Mouse (Mus musculus) cerebellum, adult 18-20 months (tissue): Measurements from ENCODE around the gene Capzb.

Experiments used
- DNase-seq, 2 experiments: peaks; one replicate each; pipeline ENCODE4 v3.0.0; 2021

Gene Capzb

DNA sequence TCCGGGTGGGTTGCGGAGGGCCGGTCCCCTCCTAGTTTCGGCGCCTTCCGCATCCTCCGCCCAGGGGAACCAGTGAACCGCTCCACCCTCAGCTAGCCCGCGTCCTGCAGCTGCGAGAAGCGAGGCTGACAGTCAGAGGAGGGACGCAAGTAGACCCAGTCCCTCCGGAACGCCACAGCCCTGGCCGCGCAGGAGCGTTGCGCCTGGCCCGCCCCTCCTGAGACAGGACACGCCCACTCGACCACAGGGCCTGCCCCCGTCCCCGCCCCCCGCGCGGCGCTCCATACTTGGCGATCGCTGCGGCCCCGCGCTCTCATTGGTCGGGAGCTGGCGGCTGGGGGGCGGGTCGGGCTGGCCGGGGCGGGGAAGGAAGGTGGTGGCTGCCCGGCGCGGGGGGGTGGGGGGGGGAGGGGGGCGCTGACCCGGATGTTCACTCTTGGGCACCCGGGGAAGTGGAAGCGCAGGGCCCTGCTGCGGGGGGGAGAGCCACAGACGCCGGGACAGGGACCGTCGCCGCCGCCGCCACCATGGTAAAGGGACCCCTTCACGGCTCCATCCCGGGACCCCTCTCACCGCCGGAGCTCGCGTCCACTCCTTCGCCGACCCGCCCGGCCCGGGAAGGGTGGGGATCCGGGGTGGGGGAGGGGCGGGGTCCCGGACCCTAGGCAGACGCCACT, at the start of gene Capzb:
Capzb (plus strand) TSS at position 401 of the 677 bp plus-strand sequence.
- peak; percentile 95 to 96 for DNase-seq

DNA sequence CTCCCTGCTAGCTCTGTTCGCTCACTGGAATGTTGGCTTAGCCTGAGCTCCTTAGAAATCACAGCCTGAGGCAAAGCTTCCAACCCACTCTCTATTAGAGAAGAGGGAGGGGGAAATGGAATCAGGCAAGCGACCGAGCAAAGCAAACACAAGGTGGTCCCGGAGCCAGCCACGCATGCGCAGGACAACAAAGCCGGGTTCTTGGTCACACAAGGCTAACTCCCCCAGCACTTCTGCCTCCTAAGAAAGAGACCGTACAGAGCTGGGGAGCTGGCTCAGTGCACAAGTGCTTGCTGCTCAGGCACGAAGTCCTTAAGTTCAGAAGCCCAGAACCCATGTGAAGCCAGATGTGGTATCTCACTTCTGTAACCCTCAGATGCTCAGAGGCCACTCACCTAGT, 49.7 kb upstream of the Capzb start:
- DNase-seq = no peak

DNA sequence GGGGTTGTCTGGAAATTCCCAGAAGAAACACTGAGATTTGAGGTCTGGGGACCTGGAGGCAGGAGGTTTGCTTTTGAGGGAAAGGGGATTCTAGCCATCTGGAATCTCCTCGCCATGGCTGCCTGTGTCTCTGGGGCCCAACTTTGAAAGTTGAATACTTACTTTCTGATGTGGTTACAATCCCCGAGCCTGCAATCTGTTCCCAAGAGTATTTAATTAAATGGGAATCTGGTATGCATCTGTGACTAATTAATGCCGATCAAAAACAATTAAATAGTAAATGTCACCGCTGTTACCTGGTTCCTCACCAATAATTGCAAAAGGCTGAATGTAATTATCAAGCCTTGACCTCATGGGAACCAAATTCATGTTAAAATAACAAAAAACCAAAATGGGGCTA, 48.1 kb upstream of the Capzb start:
- no peak for DNase-seq

DNA sequence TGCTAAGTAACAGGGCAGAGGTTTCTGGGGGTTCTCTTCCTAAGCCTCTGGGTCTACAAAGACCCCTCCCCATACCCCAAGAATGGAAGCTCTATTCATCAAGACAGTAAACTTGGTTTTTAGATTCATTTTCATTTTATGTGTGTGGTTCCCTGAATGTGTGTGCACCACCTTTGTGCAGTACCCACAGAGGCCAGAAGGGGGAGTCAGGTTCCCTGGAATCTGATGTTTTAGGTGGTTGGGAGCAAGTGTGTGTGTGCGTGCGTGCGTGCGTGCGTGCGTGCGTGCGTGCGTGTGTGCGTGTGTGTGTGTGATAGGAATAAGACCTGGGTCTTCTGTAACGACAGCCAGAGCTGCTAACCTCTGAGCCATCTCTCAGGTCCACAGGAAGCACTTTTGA, 47.5 kb upstream of the Capzb start:
- DNase-seq = no peak

DNA sequence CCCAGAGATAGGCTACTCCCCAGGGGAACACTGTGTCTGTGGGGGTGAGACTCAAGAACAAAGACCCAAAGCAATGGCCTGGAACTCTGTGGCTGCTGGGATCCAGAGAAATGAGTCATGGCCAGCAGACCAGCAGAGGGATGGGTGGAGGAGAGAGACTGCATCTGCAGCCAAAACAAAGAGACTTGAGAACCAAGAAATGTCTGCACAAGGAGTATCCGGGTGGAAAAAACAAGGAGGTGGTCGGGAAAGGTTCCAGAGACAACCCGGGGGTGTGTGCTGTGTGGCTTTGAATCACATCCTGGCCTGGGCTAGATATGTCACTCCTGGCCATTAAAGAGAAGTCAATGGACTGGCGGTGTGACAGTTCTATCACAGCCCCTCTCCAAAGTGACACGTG, 45.9 kb upstream of the Capzb start:
- no peak for DNase-seq

DNA sequence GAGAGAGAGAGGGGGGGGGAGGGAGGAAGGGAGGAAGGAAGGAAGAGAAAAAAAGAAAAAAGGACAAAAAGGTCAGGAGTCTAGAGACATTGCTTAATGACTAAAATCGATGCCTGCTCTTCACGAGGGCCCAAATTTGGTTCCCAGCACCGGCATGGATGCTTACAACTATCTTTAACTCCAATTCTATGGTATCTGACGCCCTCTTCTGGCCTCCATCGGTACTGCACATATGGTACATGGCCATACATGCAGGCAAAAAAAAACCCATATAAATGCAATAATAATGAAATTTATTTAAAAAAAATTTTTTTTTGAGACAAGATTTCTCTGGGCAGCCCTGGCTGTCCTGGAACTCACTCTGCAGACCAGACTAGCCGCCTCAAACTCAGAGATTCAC, 41.3 kb upstream of the Capzb start:
- no peak for DNase-seq

DNA sequence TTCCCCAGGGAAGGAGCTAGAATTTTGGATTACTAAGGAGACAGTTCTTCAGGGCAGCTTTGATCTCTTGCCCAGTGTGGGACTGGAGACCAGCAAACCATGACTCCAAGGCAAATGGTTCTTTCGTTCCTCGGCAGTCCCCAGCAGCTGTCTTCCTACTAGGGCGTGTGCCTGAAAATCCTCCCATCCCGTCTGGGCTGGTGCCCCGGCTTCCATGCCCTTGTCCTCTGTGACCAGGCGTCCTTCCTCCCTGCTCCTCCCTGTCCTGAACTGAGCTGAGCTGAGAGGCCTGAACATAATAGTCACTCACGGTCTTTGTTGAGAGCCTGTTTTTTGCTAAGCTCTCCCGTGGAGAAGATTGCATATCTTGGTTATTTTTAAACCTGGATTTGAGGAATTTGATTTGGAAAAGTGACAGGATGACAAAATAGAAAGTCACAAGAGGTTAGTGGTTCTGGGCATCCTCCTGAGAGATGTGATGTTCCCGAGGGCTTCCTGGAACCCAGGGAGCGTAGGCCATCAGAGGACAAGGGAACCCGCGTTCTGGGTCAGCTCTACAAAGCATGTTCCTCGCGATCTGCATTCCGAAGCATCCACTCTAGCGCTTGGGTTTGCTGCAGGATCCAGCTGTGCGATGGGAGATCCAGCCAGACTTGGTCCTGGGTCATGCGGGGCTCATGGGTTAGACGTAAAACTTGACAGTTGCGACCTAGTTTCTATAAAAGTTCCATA, 38.0 kb upstream of the Capzb start:
- DNase-seq = no peak

DNA sequence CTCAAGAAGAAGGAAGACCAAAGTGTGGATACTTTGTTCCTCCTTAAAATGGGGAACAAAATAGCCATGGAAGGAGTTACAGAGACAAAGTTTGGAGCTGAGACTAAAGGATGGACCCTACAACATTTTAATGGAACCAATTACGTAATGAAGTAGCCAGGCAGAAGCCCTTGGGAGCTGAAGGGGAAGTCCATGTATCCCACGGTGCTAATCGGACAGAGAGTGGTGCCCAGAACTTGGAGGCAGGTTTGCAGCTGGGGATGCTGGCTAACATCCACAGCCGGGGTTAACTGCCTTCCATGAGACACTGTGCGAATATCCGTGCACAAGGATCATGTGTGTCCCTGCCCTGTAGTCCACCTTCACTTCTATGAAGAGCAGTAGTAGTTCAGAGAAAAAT, 36.2 kb upstream of the Capzb start:
- no peak for DNase-seq

DNA sequence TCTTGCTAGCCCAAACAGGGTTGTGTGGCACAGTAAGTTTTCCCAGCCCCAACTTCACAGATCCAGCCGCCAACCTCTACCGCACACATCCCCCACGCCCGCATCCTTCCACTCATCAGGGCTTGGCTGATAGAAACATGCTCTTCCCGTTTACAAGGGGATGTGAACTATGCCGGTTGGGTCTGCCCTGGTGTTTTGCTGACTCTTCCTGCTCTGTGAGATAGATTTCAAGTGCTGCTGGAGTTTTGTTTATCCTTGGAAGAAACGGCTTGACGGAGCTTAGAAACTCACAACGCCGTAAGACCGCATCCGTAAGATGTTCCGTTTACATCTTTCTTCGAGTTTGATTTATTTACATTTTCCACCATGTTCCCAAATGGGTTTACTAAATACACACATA, 34.3 kb upstream of the Capzb start:
- DNase-seq = no peak

DNA sequence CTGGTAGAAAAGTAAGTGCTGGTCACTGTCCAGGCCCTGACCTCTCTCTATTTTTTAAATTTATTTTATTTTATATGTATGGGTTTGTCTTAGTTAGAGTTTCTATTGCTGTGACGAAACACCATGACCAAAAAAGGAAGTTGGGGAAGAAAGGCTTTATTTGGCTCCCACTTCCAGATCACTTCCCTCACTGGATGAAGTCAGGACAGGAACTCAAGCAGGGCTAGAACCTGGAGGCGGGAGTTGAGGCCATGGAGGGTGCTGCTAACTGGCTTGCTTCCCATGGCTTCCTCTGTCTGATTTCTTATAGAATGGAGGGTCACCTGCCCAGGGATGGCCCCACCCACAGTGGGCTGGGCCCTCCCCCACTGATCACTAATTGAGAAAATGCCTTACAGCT, 31.6 kb upstream of the Capzb start:
- no peak for DNase-seq

DNA sequence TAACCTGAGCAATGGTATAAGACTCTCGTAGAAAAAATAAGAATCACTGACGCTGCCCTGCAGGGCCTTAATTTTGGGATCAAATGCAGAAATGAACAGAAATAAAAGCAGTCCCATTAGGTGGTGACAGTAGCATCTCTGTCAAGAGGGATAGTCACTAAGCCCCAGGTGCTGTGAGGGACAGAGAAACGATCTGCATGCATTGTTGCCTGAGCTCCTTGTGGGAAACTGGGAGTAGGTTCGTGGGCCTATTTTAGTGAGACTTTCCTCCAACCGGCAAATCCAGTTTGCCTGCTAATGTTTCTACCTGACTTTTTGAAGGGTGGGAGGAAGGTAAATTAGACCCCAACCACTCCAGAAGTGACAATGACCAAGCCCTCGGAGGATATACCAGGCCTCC, 28.6 kb upstream of the Capzb start:
- no peak for DNase-seq

DNA sequence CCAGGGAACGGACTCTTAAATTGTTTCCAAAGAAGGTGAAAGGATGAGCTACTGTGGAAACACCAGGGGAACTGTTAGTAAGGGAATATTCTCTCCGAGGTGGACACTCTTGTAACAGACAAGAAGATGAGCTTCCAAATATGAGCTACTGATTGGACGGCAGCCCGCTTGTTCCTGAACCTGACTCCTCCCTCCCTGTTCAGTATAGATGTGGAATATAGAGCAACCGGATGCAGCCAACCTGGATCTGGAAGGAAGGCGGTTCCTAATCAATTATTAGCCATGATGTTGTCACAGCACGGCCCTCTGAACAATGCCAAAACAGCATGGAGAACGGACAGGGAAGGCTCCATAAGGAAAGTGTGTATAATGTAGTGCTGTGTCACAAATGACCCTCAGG, 27.4 kb upstream of the Capzb start:
- no peak for DNase-seq

DNA sequence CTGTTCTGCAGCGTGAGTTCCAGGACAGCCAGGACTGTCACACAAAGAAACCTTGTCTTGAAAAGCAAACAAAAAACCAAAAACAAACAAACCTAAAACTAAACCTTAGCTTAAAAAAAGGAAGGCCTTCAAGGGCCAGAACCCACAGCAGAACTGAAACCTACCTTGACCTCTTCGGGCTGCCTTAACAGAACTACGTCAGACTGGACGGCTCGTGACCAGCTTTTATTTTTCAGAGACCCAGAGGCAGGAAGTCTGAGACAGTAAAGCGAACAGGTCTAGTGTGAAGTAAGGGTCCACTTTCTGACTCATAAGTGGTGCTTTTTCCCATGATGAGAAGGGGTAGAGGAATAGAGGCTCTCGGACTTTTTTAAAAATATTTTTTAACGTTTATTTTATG, 26.5 kb upstream of the Capzb start:
- DNase-seq = no peak

DNA sequence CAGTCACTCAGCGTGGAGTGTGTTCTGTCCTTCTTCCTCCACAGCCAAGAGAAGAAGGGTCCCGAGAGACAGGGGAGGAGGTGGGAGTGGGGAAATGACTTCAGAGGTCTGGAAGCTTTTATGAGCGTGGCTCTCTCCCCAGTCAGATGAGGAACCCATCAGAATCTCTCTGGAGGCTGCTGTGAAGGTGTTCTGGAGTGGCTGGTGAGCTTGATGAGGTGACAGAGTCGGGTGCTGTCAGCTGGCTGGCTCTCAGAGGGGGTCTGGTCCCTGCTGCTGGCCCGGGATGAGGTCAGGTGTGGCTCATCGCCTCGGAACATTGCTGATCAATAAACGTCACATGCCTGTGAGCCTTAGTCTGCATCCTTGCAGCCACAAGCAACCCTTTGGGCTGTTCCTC, 25.6 kb upstream of the Capzb start:
- no peak for DNase-seq

DNA sequence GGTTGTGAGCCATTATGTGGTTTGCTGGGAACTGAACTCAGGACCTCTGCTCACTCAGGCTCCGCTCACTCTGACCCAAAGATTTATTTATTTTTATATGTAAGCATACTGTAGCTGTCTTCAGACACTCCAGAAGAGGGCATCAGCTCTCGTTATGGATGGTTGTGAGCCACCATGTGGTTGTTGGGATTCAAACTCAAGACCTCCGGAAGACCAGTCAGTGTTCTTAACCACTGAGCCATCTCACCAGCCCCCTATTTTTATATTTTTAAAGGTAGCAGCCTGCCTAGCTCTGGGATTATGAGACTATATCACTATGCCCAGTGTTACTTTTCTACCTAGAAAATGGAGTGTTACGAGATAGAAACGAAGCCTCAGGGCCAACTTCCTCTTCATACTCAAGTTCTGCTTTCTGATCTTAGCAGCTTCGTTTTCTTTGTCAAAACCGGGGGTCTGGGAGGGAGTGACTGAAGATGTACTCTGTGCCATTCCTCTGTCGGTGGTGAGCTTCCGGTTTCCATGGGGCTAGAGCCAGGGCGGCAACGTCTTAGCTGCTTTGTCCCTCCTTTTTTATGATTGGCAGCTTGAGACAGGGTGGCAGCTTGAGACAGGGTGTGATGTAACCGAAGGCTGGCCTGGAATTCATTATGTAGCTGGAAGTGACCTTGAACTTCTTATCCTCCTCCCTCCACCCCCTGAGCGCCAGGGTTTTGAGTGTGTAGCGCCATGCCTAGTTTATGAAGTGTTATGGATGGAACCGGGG, 23.5 kb upstream of the Capzb start:
- no peak for DNase-seq

DNA sequence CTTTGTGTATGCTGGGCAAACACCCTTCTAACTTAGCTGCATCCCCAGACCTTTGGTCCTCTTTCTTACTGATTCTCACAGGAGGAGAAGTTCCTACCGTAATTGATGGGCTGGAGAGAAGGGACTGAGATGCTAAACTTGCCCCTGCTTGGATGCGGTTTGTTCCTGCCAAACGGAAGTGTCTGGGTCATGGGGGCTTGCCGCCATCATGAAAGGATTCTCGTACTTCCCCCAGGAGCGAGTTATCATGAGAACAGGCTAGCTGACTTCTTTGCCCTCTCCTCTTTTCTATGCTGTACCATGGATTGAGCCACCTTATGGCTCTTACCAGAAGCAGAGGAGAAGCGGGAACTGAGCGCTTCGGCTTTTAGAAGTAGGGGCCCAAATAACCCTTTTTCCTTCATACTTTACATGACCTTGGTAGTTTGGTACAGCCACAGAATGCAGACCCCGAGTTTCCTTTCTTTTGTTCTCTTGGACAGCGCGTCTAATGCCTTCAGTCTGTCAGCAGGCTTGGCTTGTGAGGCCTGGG, 22.9 kb upstream of the Capzb start:
- no peak for DNase-seq

DNA sequence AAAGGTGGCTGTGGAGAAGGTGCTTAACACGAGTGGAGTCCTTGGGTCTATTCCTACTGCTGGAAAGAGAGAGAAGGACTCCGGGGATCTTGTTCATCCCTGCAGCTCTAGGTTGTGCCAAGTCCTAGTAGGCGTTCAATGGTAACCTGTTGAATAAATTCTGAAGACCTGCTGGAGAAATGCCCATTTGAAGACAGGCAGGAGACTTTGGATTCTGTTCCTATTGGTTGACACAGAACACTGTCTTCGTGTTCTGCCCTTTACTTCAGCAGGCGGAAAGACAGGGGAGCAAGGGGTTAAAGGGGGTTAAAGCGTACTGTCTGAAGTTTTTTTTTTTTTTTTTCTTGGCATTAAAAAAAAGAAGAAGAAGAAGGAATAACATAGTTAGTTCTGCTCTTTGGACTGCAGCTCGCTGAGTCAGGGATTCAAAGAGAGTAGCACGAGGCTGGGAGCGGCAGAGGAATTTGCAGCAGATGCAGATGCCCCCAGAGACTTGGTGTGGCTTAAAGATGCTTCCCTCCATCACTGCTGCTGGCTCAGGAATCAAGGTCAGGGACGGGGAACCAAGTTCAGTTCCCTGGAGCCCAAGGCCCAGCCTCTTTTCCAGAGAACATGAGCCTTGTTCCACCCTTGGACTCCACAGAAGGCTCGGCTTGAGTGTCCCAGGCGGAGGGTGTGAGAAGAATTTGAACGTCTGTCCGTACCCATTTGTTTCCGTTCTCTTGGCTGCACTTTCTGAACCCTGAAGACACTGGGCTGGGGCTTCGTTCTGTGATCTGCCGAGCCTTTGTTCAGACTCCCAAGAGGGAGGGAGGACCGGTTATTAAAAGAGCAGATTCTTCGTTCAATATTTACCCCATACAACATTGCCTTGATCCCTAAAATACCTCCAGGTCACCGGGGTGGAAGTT, 17.4 kb upstream of the Capzb start:
- DNase-seq = no peak

DNA sequence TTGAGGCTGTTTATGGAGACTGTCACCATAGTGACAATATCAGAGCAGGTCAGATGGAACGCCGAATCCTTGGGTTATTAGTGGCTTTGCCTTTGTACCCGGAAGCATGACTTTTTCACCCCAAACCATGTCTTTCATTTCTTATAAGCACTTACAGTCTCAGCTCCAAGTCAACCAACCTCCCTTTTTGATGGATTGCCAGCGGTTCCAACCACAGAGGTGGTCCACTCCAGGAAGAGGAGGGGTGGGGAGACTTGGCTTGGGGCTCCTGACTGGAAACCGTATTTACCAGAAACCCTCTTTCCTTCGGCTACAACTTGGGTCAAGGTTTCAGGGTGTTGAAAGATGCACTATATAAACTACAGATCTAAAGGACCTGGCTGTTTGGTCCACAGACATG, 16.7 kb upstream of the Capzb start:
- no peak for DNase-seq

DNA sequence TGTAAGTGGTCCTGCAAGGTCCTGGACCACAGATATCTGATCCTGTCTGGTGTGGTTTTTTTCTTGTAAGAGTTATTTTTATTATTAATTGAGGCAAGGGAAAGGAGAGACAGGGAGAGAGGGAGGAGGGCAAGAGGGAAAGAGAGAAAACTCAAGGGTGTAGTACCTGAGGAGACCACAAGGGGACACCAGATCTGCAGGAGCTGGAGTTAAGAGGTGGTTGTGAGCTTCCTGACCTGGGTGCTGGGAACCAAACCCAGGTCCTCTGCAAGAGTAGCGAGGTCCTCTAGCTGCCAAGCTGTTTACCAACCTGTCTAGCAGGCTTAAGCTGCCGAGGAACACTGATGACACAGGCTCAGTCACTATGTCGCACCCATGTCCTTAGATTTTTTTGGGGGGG, 14.8 kb upstream of the Capzb start:
- no peak for DNase-seq

DNA sequence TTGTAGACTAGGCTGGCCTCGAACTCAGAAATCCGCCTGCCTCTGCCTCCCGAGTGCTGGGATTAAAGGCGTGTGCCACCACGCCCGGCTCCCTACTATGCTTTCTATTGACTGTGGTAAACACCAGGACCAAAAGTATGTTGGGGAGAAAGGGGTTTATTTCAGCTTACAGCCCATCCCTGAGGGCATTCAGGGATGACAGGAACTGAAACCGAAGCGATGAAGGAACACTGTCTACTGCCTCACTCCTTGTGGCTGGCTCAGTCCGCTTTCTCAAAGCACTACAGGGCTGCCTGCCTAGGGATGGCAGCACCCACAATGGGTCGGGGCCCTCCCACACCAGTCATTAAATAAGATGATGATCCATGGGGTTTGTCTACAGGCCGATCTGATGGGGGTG, 14.3 kb upstream of the Capzb start:
- DNase-seq = no peak

DNA sequence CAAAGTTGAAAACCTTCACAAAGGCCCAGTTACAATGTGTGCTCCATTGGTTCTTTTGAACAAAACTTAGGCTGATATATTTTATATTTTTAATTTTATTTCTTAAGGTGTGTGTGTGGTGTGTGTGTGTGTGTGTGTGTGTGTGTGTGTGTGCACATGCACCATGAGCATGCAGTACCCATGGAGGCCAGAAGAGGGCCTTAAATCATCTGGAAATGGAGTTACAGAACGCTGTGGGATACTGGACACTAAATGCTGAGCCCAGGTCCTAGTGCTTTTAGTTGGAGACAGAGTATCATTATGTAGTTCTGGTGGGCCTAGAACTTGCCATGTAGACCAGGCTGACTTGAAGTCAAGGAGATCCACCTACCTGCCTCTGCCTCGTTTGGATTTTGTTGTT, 13.5 kb upstream of the Capzb start:
- no peak for DNase-seq

DNA sequence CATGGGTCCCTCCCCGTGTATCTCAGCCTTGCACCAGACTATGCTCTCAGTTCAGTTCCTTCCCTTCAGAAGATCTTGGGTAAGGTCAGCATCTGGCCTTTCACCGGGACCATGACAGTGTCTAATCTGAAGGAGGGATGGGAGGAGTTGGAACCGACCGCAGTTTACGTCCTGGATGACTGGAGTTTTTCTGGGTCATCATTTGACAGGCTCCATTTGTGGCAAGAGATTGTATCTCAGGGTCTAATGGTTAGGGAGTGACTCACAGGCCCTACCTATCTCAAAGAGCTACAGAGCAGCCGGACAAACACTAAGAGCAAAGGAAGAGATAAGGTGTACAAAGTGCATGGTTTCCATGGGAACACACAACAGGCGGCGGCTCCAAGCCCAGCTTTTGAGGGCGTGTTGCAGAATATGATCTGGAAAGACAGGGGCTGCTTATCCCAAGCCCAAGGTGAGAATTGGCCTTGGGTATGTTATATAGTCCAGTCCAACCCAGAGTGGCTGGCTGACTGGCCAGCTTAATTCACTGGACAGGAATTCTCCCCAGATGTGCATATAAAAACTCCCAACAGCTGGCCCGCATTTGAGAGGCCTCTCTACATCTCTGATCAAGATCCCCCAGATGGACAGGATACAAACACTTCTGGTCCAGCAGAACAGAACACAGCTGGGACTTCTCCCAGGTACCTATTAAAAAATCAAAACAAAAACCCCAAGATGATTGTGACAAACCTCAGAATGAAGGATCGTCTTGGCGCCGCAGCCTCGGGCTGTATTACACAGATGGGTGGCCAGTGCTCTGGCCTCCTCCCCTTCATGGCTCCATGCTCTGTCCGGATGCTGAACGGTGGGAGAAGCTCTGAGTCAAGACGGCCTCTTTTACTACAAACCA, 12.7 kb upstream of the Capzb start:
- no peak for DNase-seq
